Mouse (Mus musculus) T-cell, adult 2 months (primary cell): ENCODE results near the gene Pigm.

ENCODE experiments used
- DNase-seq: peaks from one replicate; pipeline ENCODE4 v3.0.0; 2022; ENCODE audit warnings: low spot score

Pigm gene

DNA sequence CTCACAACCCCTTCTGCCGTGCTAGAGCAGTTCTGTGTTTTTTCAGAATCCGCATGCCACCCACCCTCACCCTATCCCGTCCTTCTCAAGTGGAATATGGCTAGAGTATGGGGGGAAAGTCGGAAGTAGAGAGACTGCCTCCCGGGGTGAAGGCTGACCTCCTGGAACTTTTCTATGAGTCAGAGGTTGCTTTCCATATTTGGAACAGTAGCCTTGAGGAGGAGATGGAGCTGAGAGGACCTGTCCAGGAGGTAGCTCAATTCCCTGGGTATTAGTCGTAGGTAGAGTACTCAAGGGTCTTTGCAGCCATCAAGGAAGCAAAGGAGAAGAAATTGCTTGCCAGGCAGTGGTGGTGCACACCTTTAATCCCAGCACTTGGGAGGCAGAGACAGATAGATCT is 24.3 kb upstream of the Pigm start:
- DNase-seq, result no peak

DNA sequence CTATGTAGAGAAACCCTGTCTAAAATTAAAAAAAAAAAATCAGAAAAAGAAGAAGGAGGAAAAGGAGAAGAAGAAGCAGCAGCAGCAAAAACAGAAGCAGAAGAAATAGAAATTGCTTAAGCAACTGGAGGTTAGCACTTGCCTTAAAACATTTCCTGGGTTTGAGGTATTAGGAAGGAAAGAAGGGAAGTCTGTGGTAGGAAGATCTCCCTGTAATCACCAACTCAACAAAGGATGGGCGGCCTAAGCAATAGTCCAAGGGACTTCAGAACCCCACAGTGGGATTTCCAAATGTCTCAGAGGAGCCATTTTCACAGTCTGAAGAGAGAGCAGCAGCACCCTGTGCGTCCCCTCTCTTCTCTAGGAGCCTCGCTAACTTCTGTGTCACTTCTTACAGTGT is 23.9 kb upstream of the Pigm start:
- no peak for DNase-seq

DNA sequence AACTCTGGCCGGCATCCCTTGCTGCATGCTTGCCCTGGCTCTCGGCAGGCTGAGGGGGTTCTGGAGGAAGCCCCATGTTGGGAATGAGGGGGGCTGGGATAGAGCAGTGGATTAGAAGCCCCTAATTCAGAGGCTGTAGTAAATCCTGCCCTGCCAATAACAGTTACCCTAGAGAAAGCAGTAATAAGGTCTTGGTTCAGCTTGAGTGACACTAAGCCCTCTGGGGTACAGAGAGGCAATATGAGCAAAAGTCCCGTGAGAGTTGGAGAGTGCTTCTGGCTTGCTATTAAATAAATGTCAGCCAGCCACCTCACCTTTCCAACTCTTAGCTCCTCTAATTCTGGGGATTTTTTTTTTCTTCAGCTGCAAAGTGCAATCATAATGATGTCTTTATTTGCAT is 21.0 kb upstream of the Pigm start:
- no peak for DNase-seq

DNA sequence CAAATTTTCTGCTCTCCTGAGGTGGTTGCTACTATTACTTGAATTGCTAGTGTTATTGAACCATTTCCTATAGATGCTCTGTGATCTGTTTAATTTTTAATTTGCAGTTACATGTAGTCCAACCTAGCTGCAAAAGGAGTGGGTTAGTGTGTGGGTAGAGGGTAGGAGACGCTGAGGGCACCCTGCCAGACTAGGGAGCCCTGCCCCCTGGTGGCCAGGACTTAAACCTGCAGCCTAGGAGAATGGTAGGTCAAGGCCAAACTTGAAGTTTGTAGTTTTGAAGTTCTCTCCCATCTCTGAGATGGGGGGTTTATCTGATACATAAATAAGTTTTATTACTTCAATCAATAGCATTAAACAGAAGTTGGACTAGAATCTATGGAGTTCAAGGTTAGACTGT is 18.8 kb upstream of the Pigm start:
- DNase-seq, result peak; percentile 53

DNA sequence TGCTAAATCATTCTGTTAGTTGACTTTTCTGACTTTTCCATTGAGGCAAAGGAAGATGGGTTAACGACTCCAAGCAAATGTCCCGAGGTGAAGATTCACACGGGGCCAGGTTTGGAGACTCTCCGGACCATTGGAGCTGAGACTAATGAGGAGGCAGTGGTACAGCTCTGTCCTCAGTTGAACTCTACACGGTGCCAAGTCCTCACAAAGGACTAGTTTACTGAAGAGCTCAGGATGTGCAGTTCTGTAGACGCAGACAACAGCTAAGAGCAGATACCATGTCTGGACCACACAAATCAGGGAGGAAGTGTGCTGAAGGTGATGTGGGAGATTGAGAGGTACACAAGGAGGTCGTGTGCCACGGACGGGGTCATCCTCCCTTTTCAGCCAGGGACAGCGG is 18.0 kb upstream of the Pigm start:
- no peak for DNase-seq

DNA sequence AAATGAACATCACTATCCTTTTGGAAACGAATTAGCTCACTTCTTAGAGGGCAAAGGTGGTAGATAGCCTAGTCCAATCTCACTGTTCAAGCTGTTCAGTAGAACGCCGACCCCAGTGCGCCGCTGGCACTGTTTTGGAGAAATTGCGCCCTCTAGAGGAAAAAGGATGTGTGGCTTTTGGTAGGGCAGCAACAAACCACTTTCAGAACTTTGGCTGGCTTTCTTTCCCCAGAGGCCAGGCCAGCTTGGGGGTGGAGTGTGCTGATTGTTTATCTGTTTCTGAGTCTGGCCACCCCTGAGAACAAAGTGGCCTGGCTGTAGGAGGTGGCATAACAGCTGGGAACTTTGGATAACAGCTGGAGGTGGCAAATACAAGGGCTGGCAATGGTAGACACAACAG is 11.7 kb upstream of the Pigm start:
- peak; percentile 31 for DNase-seq

- DNase-seq, result peak; percentile 83
Measured at GRCm38 (mm10) chr1:172368768-172369418, 7.5 kb upstream of the Pigm start.

DNA sequence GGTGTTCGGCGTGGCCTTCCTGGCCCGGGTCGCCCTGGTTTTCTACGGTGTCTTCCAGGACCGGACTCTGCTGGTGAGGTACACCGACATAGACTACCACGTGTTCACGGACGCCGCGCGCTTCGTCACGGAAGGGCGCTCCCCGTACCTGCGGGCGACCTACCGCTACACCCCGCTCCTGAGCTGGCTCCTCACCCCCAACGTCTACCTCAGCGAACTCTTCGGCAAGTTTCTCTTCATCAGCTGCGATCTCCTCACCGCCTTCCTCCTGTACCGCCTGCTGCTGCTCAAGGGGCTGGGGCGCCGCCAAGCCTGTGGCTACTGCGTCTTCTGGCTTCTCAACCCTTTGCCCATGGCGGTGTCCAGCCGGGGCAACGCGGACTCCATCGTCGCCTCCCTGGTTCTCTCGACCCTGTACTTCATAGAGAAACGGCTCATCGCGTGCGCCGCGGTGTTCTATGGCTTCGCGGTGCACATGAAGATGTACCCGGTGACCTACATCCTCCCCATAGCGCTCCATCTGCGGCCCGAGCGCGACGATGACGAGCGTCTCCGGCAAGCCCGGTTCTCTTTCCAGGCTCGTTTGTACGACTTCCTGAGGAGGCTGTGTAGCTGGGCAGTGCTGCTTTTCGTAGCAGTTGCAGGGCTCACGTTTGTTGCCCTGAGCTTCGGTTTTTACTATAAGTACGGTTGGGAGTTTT is 562 bp downstream of the Pigm start:
- peak; percentile 59 for DNase-seq

GRCm38 (mm10) chr1:172380066-172380465 is 3.7 kb downstream of the Pigm start:
- no peak for DNase-seq

DNA sequence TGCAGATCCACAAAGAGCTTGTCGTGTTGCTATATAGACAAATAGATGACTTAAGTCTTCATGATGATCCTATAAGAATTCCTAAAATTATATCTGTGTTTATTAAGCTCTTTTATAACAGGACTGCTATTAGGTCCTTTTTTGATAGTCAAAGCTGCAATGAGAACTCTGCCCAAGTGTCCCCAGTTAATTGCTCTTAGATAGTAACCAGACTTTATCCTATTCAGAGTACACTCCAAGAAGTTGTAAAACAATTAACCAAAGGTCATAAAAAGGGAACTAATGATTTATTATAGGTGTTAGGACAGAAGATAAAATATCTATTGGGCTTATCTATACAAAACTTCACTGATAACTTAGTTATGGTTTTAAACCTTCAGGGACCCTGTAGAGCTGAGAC is 5.7 kb downstream of the Pigm start:
- DNase-seq, result no peak

DNA sequence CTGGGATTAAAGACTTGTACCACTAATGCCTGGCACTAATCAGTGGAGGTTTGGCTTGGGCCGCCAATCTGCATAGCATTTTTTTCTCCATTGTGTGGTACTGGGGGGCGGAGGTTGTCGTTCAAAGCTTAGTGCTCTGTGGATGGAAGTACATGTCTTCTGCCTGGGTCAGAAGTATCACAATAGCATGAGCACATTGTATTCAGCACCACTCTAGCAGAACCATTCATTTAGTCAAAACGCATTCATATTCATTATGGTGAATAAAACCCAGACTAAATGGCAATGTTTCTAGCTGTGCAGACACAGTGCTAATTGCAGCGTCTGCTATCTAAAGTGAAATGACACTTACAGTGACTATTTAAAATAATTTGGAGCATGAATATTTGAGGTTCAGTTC is 10.9 kb downstream of the Pigm start:
- DNase-seq, result no peak

DNA sequence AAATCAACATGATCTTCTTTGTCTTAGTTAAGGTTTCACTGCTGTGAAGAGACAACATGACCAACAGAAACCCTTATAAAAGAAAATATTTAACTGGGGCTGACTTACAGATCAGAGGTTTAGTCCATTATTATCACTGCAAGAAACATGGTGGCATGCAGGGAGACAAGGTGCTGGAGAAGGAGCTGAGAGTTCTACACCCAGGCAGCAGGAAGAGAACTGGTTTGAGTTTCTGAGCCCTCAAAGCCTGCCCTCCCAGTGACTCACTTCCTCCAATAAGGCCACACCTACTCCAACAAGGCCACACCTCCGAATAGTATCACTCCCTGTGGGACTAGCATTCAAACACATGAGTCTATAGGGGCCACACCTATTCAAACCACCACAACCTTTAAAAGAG is 14.4 kb downstream of the Pigm start:
- DNase-seq, result peak; percentile 31

- no peak for DNase-seq
Measured at GRCm38 (mm10) chr1:172391807-172392581, 15.6 kb downstream of the Pigm start.

GRCm38 (mm10) chr1:172392643-172393170 is 16.4 kb downstream of the Pigm start:
- no peak for DNase-seq

DNA sequence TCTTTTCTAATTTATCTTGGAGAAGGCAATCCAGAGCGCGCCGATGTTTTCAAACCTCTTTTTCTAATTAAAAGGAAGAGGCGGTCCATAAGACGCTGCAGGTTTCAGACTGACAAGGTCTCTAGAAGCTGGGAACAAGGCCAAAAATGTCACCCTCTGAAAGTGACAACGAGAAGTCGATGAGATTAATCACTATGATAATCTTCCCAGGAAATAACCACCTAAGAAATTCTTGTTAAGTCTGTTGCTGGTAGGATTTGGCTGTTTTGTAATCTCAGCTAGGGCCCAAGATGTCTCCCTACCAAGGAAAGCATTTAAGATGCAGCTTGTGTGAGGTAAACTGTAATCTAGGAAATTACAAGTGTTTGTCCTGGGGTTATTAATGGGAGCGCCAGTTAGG is 17.4 kb downstream of the Pigm start:
- no peak for DNase-seq

DNA sequence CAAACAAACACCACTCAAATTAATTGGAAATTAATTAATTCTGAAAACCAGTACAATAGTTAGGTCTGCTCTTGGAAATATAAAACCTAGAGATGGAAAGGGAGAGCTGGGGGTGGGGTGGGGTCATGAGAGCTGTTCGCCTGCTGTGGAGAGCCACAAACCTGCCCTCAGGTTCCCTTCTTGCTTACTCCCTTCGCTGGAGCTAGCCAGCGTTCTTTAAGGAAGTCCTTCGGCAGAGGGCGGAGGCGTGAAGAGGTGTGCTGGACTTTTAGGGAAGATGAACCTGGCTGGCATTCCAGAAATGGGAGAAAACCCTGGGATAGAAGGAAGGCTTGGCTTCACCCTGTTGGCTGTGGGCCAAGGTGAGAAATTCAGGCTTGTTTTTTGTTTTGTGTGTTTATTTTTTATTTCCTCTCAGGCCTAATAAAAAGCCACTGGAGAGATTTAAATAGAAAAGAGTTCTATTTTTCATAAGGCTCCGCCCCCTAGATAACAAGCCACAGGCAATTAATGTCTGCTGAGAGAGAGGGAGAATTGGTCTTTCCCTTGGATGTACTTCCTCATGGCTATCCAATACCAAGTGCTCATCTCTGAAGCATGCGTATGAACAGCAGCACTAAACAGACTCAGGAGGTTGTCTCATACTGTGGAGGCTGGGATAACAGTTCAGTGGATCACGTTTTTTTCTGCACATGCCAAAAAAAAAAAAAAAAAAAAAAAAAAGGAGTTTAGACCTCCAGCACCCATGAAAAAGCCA is 20.8 kb downstream of the Pigm start:
- DNase-seq, result no peak

GRCm38 (mm10) chr1:172406077-172406706 is 29.8 kb downstream of the Pigm start:
- no peak for DNase-seq

DNA sequence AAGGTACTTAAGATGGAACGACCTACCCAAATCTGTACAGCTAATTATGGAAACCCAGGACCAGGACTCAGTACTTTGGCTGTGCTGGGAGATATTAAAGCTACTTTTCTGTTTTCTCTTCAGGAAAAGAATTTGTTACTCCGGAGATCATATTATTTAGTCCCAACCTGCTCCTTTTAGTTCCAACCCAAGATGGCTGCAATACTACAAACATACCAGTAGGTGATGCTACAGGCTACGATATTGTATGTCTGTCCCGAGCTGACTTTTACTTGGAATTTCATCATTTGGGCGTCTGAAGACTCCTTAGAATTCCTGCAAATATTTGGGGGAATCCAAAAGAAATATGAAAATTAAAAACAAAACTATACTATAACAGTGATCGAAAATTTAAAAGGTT is 32.6 kb downstream of the Pigm start:
- no peak for DNase-seq

DNA sequence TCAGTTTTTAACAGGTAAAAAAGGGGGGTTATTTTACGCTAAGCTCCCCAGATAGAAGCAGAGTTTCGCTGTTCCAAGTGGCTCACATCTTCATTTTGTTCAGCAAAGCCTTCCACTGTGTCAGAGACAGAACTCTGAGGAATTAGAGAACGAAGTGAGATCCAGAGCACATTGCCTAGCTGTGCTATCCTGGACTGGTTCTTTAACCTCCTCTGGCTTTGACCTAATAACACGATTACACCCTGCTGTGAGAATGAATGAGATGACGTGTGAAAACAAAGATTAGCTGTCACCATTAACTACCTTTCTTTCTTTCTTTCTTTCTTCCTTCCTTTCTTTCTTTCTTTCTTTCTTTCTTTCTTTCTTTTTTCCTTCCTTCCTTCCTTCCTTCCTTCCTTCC is 33.1 kb downstream of the Pigm start:
- DNase-seq, result no peak

DNA sequence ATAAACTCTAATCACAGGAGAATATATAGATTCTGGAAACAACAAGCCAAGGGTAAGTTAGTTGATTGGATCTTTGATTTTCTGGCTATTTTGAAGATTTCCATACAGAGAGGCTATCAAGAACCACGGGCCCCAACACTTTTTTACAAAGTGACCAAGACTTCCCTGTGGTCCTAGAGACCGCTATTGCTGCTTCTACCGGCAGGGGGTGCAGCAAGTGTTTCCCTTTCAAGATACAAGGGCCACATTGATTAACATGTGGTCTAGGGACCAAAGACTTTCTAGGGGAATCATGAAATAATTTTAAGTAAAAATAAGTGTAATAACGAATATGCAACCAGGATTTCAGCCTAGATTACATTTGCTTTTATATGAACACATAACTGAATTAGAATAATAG is 34.5 kb downstream of the Pigm start:
- DNase-seq, result peak; percentile 39

DNA sequence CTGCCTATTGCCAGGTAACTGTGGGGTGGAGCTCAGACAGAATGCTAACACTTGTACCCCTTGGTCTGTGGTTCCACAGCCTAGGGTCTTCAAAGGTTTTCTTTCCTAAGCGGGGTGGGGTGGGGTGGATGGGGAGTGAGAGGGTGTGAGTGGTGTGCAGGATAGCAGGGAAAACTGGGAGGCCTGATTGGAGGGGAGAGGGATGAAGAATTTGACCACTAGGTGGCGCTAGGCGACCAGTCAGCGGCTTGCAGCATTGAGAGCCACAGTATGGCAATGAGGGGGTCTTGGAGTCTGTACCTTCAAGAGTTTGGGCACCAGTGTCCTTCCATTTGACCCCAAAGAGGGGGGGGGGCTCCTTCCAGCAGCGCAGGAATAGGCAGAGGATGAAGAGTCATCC is 35.9 kb downstream of the Pigm start:
- peak; percentile 45 for DNase-seq
